Mouse (Mus musculus): Measurements from ENCODE around the gene Smg1. TPM values are rescaled to one million over a fixed set of nuclear protein-coding genes. Genes with fewer than 3 reads are reported as not detected.

The Smg1 gene
- polyA plus RNA-seq, 1 experiment from 2014 or later = 16.0 TPM

DNA sequence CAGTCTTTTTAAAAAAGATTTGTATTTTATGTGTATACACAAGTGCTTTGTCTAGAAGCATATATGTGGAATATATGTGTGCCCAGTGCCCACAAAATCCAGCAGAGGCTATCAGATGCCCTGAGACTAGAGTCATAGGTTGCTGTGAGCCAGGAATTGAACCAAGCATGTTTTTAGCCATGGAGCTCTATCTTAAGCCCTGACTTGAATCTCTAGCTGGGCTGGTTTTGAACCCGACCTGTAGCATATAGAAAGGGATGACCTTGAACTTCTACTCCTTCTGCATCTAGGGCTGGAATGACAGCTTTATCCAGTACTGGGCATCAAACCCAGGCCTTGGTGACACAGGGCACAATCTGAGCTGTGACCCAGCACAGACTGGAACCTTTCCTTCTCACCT lies 122.8 kb downstream of the Smg1 start:
- Histone ChIP-seq H3K27ac (ENCODE audit: low read length) (no peak overlapping the region), H3K27me3 (ENCODE audit: control insufficient read depth, insufficient read depth, low read depth, low read length) (no peaks in the 10 kb centered on the region), H3K4me2 (ENCODE audit: low read length) (no peak overlapping the region), H3K4me3 (ENCODE audit: low read depth, low read length) (no peak overlapping the region), H3K9ac (ENCODE audit: low read depth, low read length) (no peak overlapping the region), H3K4me1 (ENCODE audit: control insufficient read depth, insufficient read depth, low read length) (peaks cover under 1% of the 10 kb centered on the region; the same call in 1 of the 2 replicates), H3K9me3 (replicated peaks; ENCODE audit: control insufficient read depth, low read length, poor library complexity, severe bottlenecking) (no peaks in the 10 kb centered on the region), H3K36me3 (ENCODE audit: control insufficient read depth, insufficient read depth, low read length) (peaks cover 10% of the 10 kb centered on the region)
- WGBS = 71% methylated on average over 1 of the region's 1 CpGs
- ATAC-seq = no peak

- Histone ChIP-seq H3K9me3 (replicated peaks; ENCODE audit: control insufficient read depth, low read length, poor library complexity, severe bottlenecking) (no peaks in the 10 kb centered on the region), H3K36me3 (ENCODE audit: control insufficient read depth, insufficient read depth, low read length) (peaks cover 10% of the 10 kb centered on the region), H3K4me3 (ENCODE audit: low read depth, low read length) (no peak overlapping the region), H3K4me1 (ENCODE audit: control insufficient read depth, insufficient read depth, low read length) (peaks cover under 1% of the 10 kb centered on the region; the same call in 1 of the 2 replicates), H3K27me3 (ENCODE audit: control insufficient read depth, insufficient read depth, low read depth, low read length) (no peaks in the 10 kb centered on the region), H3K27ac (ENCODE audit: low read length) (no peak overlapping the region), H3K9ac (ENCODE audit: low read depth, low read length) (no peak overlapping the region), H3K4me2 (ENCODE audit: low read length) (no peak overlapping the region)
- no peak for ATAC-seq
- 91% methylated on average over 5 of the region's 5 CpGs for WGBS
Measured at GRCm38 (mm10) chr7:118119946-118120345, 123.5 kb downstream of the Smg1 start.

DNA sequence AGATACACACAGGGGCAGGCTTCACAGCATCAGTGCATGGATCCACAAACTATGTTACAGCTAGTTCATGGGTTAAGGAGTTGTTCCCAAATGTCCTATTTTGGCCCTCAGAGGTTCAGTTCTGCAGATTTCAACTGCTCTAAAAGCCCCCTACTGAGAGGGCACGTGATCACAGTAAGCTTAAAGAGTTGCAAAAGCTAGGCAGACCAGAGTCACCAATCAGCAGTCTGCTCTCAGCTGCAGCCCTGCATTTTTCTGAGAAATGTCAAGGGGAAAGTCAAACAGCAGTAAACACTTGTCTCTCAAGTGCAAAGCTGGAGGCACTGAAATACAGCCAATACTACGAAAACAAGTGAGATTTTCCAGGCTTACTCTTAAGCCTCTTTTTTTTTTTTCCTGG lies 124.3 kb downstream of the Smg1 start:
- H3K9me3 ChIP-seq (replicated peaks; ENCODE audit: control insufficient read depth, low read length, poor library complexity, severe bottlenecking) = no peaks in the 10 kb centered on the region
- H3K27ac ChIP-seq (ENCODE audit: low read length) = no peak overlapping the region
- no peak for ATAC-seq
- 42% methylated on average over 2 of the region's 2 CpGs for WGBS
- H3K36me3 ChIP-seq (ENCODE audit: control insufficient read depth, insufficient read depth, low read length) = peaks cover 11% of the 10 kb centered on the region
- H3K4me1 ChIP-seq (ENCODE audit: control insufficient read depth, insufficient read depth, low read length) = peaks cover 9% of the 10 kb centered on the region
- no peak overlapping the region for H3K9ac ChIP-seq (ENCODE audit: low read depth, low read length)
- no peaks in the 10 kb centered on the region for H3K27me3 ChIP-seq (ENCODE audit: control insufficient read depth, insufficient read depth, low read depth, low read length)
- no peak overlapping the region for H3K4me2 ChIP-seq (ENCODE audit: low read length)
- no peak overlapping the region for H3K4me3 ChIP-seq (ENCODE audit: low read depth, low read length)

- H3K4me3 ChIP-seq (ENCODE audit: low read depth, low read length) = no peak overlapping the region
- peaks cover 16% of the 10 kb centered on the region for H3K4me1 ChIP-seq (ENCODE audit: control insufficient read depth, insufficient read depth, low read length)
- no peak overlapping the region for H3K9ac ChIP-seq (ENCODE audit: low read depth, low read length)
- H3K36me3 ChIP-seq (ENCODE audit: control insufficient read depth, insufficient read depth, low read length) = peaks cover 10% of the 10 kb centered on the region
- no peaks in the 10 kb centered on the region for H3K9me3 ChIP-seq (replicated peaks; ENCODE audit: control insufficient read depth, low read length, poor library complexity, severe bottlenecking)
- no peak overlapping the region for H3K4me2 ChIP-seq (ENCODE audit: low read length)
- H3K27me3 ChIP-seq (ENCODE audit: control insufficient read depth, insufficient read depth, low read depth, low read length) = no peaks in the 10 kb centered on the region
- no peak for ATAC-seq
- H3K27ac ChIP-seq (ENCODE audit: low read length) = no peak overlapping the region
- 81% methylated on average over 3 of the region's 3 CpGs for WGBS
Measured at GRCm38 (mm10) chr7:118118426-118118825, 125.0 kb downstream of the Smg1 start.

GRCm38 (mm10) chr7:118117539-118118210 lies 125.8 kb downstream of the Smg1 start:
- Histone ChIP-seq H3K4me2 (ENCODE audit: low read length) (no peak overlapping the region), H3K4me3 (ENCODE audit: low read depth, low read length) (no peak overlapping the region), H3K27me3 (ENCODE audit: control insufficient read depth, insufficient read depth, low read depth, low read length) (no peaks in the 10 kb centered on the region), H3K9ac (ENCODE audit: low read depth, low read length) (no peak overlapping the region), H3K9me3 (replicated peaks; ENCODE audit: control insufficient read depth, low read length, poor library complexity, severe bottlenecking) (no peaks in the 10 kb centered on the region), H3K27ac (ENCODE audit: low read length) (no peak overlapping the region), H3K4me1 (ENCODE audit: control insufficient read depth, insufficient read depth, low read length) (peaks cover 23% of the 10 kb centered on the region), H3K36me3 (ENCODE audit: control insufficient read depth, insufficient read depth, low read length) (peaks cover 9% of the 10 kb centered on the region)
- WGBS = 51% methylated on average over 4 of the region's 4 CpGs
- no peak for ATAC-seq

DNA sequence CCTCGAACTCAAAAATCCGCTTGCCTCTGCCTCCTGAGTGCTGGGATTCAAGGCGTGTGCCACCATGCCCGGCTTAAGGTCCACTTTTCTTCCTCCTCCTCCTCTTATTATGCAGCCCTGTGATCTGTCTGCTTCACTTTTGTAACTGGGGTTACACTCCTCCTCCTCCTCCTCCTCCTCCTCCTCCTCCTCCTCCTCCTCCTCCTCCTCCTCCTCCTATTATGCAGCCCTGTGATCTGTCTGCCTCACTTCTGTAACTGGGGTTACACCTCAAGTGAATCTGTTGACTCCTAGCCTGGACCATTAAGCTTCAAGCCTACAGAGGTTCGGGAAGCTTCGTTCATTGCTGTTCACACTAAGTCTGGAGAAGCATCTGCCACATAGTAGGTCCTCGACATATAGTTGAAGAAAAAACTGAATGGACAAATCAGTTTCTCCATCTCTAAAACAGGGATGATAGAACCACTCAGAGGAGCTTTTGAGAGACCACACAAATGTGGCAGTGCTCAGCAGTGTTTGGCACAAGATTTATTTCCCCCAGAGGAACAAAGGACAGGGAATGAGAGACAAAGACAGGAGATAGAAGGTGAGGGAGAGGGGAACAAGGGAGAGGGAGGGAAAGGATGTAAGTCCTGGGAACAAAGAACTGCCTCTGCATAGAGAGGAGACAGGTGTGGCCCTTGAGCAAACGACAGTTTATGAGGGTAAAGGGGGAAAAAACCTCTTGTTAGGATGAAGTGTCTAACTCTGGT lies 126.5 kb downstream of the Smg1 start:
- Histone ChIP-seq H3K4me3 (ENCODE audit: low read depth, low read length) (peak overlapping the region; percentile 87), H3K27ac (ENCODE audit: low read length) (no peak overlapping the region), H3K27me3 (ENCODE audit: control insufficient read depth, insufficient read depth, low read depth, low read length) (no peaks in the 10 kb centered on the region), H3K4me1 (ENCODE audit: control insufficient read depth, insufficient read depth, low read length) (peaks cover 29% of the 10 kb centered on the region), H3K9me3 (replicated peaks; ENCODE audit: control insufficient read depth, low read length, poor library complexity, severe bottlenecking) (no peaks in the 10 kb centered on the region), H3K9ac (ENCODE audit: low read depth, low read length) (peak overlapping the region; percentile 68; the same call in 1 of the 2 replicates), H3K4me2 (ENCODE audit: low read length) (peak overlapping the region; percentile 72), H3K36me3 (ENCODE audit: control insufficient read depth, insufficient read depth, low read length) (peaks cover 8% of the 10 kb centered on the region)
- WGBS = 13% methylated on average over 8 of the region's 8 CpGs
- peak; percentile 20; the same call in 1 of the 2 replicates for ATAC-seq

- peak within 1 kb of the TSS; percentile 96 for H3K9ac ChIP-seq (ENCODE audit: low read depth, low read length)
- no peaks in the 10 kb centered on the region for H3K27me3 ChIP-seq (ENCODE audit: control insufficient read depth, insufficient read depth, low read depth, low read length)
- peaks cover 8% of the 10 kb centered on the region for H3K36me3 ChIP-seq (ENCODE audit: control insufficient read depth, insufficient read depth, low read length)
- peak within 1 kb of the TSS; percentile 83 for H3K27ac ChIP-seq (ENCODE audit: low read length)
- no peaks in the 10 kb centered on the region for H3K9me3 ChIP-seq (replicated peaks; ENCODE audit: control insufficient read depth, low read length, poor library complexity, severe bottlenecking)
- H3K4me1 ChIP-seq (ENCODE audit: control insufficient read depth, insufficient read depth, low read length) = peaks cover 39% of the 10 kb centered on the region
- peak; percentile 87 for ATAC-seq
- H3K4me3 ChIP-seq (ENCODE audit: low read depth, low read length) = peak within 1 kb of the TSS; percentile 87
- under 1% methylated on average over 40 of the region's 40 CpGs for WGBS
- H3K4me2 ChIP-seq (ENCODE audit: low read length) = peak within 1 kb of the TSS; percentile 94
Measured at GRCm38 (mm10) chr7:118115877-118116568, 127.4 kb downstream of the Smg1 start, which contains the start of gene Rps15a. Rps15a (minus strand) TSS chr7:118116188.

GRCm38 (mm10) chr7:118115533-118115876 lies 128.0 kb downstream of the Smg1 start:
- peak; percentile 60; the same call in 1 of the 2 replicates for ATAC-seq
- Histone ChIP-seq H3K9me3 (replicated peaks; ENCODE audit: control insufficient read depth, low read length, poor library complexity, severe bottlenecking) (no peaks in the 10 kb centered on the region), H3K4me2 (ENCODE audit: low read length) (peak overlapping the region; percentile 94), H3K36me3 (ENCODE audit: control insufficient read depth, insufficient read depth, low read length) (peaks cover 11% of the 10 kb centered on the region; the same call in 1 of the 2 replicates), H3K9ac (ENCODE audit: low read depth, low read length) (peak overlapping the region; percentile 96), H3K27ac (ENCODE audit: low read length) (peak overlapping the region; percentile 82), H3K27me3 (ENCODE audit: control insufficient read depth, insufficient read depth, low read depth, low read length) (no peaks in the 10 kb centered on the region), H3K4me3 (ENCODE audit: low read depth, low read length) (peak overlapping the region; percentile 87), H3K4me1 (ENCODE audit: control insufficient read depth, insufficient read depth, low read length) (peaks cover 44% of the 10 kb centered on the region)
- WGBS = under 1% methylated on average over 20 of the region's 20 CpGs

Measured in midbrain, embryonic 16.5 days (tissue).